Mouse (Mus musculus): Measurements from ENCODE around the gene Gm10401. TPM values are rescaled to one million over a fixed set of nuclear protein-coding genes. Genes with fewer than 3 reads are reported as not detected.

Gene Gm10401
- not detected in 2 replicates for polyA plus RNA-seq (2012)

GRCm38 (mm10) chr5:115098195-115098594 is at the start of gene Gm10401:
Gene Gm10401, minus strand, starts transcription at chr5:115098295.
- H3K27me3 ChIP-seq (ENCODE audit: control insufficient read depth): no peaks in the 10 kb centered on the region
- no peaks in the 10 kb centered on the region for H3K9me3 ChIP-seq (ENCODE audit: control insufficient read depth, low read length)
- TF ChIP-seq TAL1 (IDR thresholded peaks at IDR 0.05; ENCODE audit: low read length) (no peak), GATA1 (IDR thresholded peaks at IDR 0.05; ENCODE audit: low read length) (no peak)
- no peak within 1 kb of the TSS for H3K4me3 ChIP-seq (replicated peaks)
- H3K4me1 ChIP-seq (ENCODE audit: control insufficient read depth): no peaks in the 10 kb centered on the region
- H3K36me3 ChIP-seq (ENCODE audit: control insufficient read depth): peaks cover 94% of the 10 kb centered on the region

GRCm38 (mm10) chr5:115147388-115147787 is 49.3 kb upstream of the Gm10401 start:
- TF ChIP-seq GATA1 (IDR thresholded peaks at IDR 0.05; ENCODE audit: low read length): no peak
- no peak for TF ChIP-seq TAL1 (IDR thresholded peaks at IDR 0.05; ENCODE audit: low read length)
- Histone ChIP-seq H3K4me3 (replicated peaks) (no peak overlapping the region), H3K27me3 (ENCODE audit: control insufficient read depth) (no peaks in the 10 kb centered on the region), H3K4me1 (ENCODE audit: control insufficient read depth) (no peaks in the 10 kb centered on the region; the same call in 1 of the 2 replicates), H3K9me3 (ENCODE audit: control insufficient read depth, low read length) (no peaks in the 10 kb centered on the region), H3K36me3 (ENCODE audit: control insufficient read depth) (peaks cover 59% of the 10 kb centered on the region)

- TF ChIP-seq TAL1 (IDR thresholded peaks at IDR 0.05; ENCODE audit: low read length): no peak
- TF ChIP-seq GATA1 (IDR thresholded peaks at IDR 0.05; ENCODE audit: low read length): no peak
- Histone ChIP-seq H3K36me3 (ENCODE audit: control insufficient read depth) (peaks cover 59% of the 10 kb centered on the region), H3K27me3 (ENCODE audit: control insufficient read depth) (no peaks in the 10 kb centered on the region), H3K4me3 (replicated peaks) (no peak overlapping the region), H3K4me1 (ENCODE audit: control insufficient read depth) (no peaks in the 10 kb centered on the region; the same call in 1 of the 2 replicates), H3K9me3 (ENCODE audit: control insufficient read depth, low read length) (no peaks in the 10 kb centered on the region)
These were observed 48.6 kb upstream of the Gm10401 start for GRCm38 (mm10) chr5:115146747-115147130.

- no peaks in the 10 kb centered on the region for H3K9me3 ChIP-seq (ENCODE audit: control insufficient read depth, low read length)
- no peak overlapping the region for H3K4me3 ChIP-seq (replicated peaks)
- H3K27me3 ChIP-seq (ENCODE audit: control insufficient read depth): no peaks in the 10 kb centered on the region
- TF ChIP-seq GATA1 (IDR thresholded peaks at IDR 0.05; ENCODE audit: low read length) (no peak), TAL1 (IDR thresholded peaks at IDR 0.05; ENCODE audit: low read length) (no peak)
- H3K4me1 ChIP-seq (ENCODE audit: control insufficient read depth): no peaks in the 10 kb centered on the region; the same call in 1 of the 2 replicates
- peaks cover 57% of the 10 kb centered on the region for H3K36me3 ChIP-seq (ENCODE audit: control insufficient read depth)
These were observed 48.1 kb upstream of the Gm10401 start for GRCm38 (mm10) chr5:115145976-115146746.

- TF ChIP-seq TAL1 (IDR thresholded peaks at IDR 0.05; ENCODE audit: low read length) (no peak), GATA1 (IDR thresholded peaks at IDR 0.05; ENCODE audit: low read length) (no peak)
- no peaks in the 10 kb centered on the region for H3K27me3 ChIP-seq (ENCODE audit: control insufficient read depth)
- peaks cover 52% of the 10 kb centered on the region for H3K36me3 ChIP-seq (ENCODE audit: control insufficient read depth)
- no peaks in the 10 kb centered on the region; the same call in 1 of the 2 replicates for H3K4me1 ChIP-seq (ENCODE audit: control insufficient read depth)
- H3K9me3 ChIP-seq (ENCODE audit: control insufficient read depth, low read length): no peaks in the 10 kb centered on the region
- no peak overlapping the region for H3K4me3 ChIP-seq (replicated peaks)
These were observed 47.3 kb upstream of the Gm10401 start for GRCm38 (mm10) chr5:115145253-115145968.

- peaks cover 43% of the 10 kb centered on the region for H3K36me3 ChIP-seq (ENCODE audit: control insufficient read depth)
- H3K27me3 ChIP-seq (ENCODE audit: control insufficient read depth): no peaks in the 10 kb centered on the region
- no peak overlapping the region for H3K4me3 ChIP-seq (replicated peaks)
- H3K4me1 ChIP-seq (ENCODE audit: control insufficient read depth): no peaks in the 10 kb centered on the region; the same call in 1 of the 2 replicates
- H3K9me3 ChIP-seq (ENCODE audit: control insufficient read depth, low read length): no peaks in the 10 kb centered on the region
- TF ChIP-seq GATA1 (IDR thresholded peaks at IDR 0.05; ENCODE audit: low read length) (no peak), TAL1 (IDR thresholded peaks at IDR 0.05; ENCODE audit: low read length) (no peak)
These were observed 46.4 kb upstream of the Gm10401 start for GRCm38 (mm10) chr5:115144471-115144870.

- H3K9me3 ChIP-seq (ENCODE audit: control insufficient read depth, low read length): no peaks in the 10 kb centered on the region
- H3K4me3 ChIP-seq (replicated peaks): no peak overlapping the region
- TF ChIP-seq TAL1 (IDR thresholded peaks at IDR 0.05; ENCODE audit: low read length) (no peak), GATA1 (IDR thresholded peaks at IDR 0.05; ENCODE audit: low read length) (no peak)
- H3K4me1 ChIP-seq (ENCODE audit: control insufficient read depth): no peaks in the 10 kb centered on the region; the same call in 1 of the 2 replicates
- H3K36me3 ChIP-seq (ENCODE audit: control insufficient read depth): peaks cover 39% of the 10 kb centered on the region
- H3K27me3 ChIP-seq (ENCODE audit: control insufficient read depth): no peaks in the 10 kb centered on the region
These were observed 45.5 kb upstream of the Gm10401 start for GRCm38 (mm10) chr5:115143552-115143951.

GRCm38 (mm10) chr5:115142166-115142697 is 44.1 kb upstream of the Gm10401 start:
- TF ChIP-seq TAL1 (IDR thresholded peaks at IDR 0.05; ENCODE audit: low read length): no peak
- TF ChIP-seq GATA1 (IDR thresholded peaks at IDR 0.05; ENCODE audit: low read length): no peak
- Histone ChIP-seq H3K4me1 (ENCODE audit: control insufficient read depth) (no peaks in the 10 kb centered on the region; the same call in 1 of the 2 replicates), H3K9me3 (ENCODE audit: control insufficient read depth, low read length) (no peaks in the 10 kb centered on the region), H3K27me3 (ENCODE audit: control insufficient read depth) (peaks cover 11% of the 10 kb centered on the region), H3K36me3 (ENCODE audit: control insufficient read depth) (peaks cover 26% of the 10 kb centered on the region), H3K4me3 (replicated peaks) (no peak overlapping the region)

- peaks cover 22% of the 10 kb centered on the region for H3K27me3 ChIP-seq (ENCODE audit: control insufficient read depth)
- TF ChIP-seq GATA1 (IDR thresholded peaks at IDR 0.05; ENCODE audit: low read length): no peak
- TF ChIP-seq TAL1 (IDR thresholded peaks at IDR 0.05; ENCODE audit: low read length): no peak
- no peaks in the 10 kb centered on the region for H3K9me3 ChIP-seq (ENCODE audit: control insufficient read depth, low read length)
- peaks cover 11% of the 10 kb centered on the region for H3K36me3 ChIP-seq (ENCODE audit: control insufficient read depth)
- H3K4me3 ChIP-seq (replicated peaks): no peak overlapping the region
- no peaks in the 10 kb centered on the region for H3K4me1 ChIP-seq (ENCODE audit: control insufficient read depth)
These were observed 42.6 kb upstream of the Gm10401 start for GRCm38 (mm10) chr5:115140726-115141125.
